Comparison of ENCODE assay signal across 8 mouse cellular contexts in the genomic region with DNA sequence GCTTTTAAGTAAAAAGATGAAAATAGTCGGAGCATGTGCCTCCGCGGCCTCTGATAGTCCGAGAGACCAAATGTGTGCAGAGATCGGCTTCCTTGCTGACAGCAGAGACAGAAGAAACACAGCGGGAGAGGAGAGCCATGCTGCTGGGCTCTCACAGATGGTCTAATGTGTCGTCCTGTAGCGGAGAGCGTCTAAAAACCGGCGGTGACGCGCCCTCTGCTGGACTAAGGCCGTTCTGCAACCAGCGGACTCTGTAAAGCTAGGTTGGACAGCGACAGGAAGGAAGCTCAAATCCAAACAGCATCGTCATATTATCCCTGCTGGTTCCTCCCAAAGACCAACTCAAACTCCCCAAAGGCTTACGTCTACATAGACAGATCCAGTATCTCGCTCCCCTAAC. TPM values are rescaled to one million over a fixed set of nuclear protein-coding genes. Genes with fewer than 3 reads are reported as not detected.
DNase-seq lines count a peak whose midpoint lies in the region; ATAC-seq and TF ChIP-seq lines count a peak whose summit lies in the region.

No protein-coding gene starts in this region.

- under 1% methylated on average over 19 of the region's 19 CpGs for WGBS in forebrain, embryonic 12.5 days
- WGBS in heart, postnatal 0 days: under 1% methylated on average over 19 of the region's 19 CpGs
- 1% methylated on average over 19 of the region's 19 CpGs for WGBS in liver, embryonic 15.5 days (ENCODE audit: insufficient replicate concordance)
- under 1% methylated on average over 19 of the region's 19 CpGs for WGBS in neural tube, embryonic 12.5 days
- WGBS in stomach, postnatal 0 days: under 1% methylated on average over 19 of the region's 19 CpGs

- DNase-seq in CD4-positive, CD25-positive, alpha-beta regulatory T cell, adult 2 months (ENCODE audit: low read depth, low spot score): peak; percentile 89
- DNase-seq in c-Kit-positive CD71-positive TER-119-negative erythroid progenitor cells, embryonic 14.5 days (ENCODE audit: low read depth): peak; percentile 60
- peak; percentile 82 for DNase-seq in heart, postnatal 0 days (ENCODE audit: low spot score)
- peak; percentile 87 to 96 for DNase-seq in kidney, postnatal 36 days
- DNase-seq in stomach, postnatal 0 days (ENCODE audit: low spot score): peak; percentile 86

- H3K4me2 ChIP-seq in forebrain, embryonic 12.5 days: peak overlapping the region; percentile 53
- H3K4me2 ChIP-seq in heart, postnatal 0 days (ENCODE audit: low read depth, low read length): peak overlapping the region; percentile 40; the same call in 1 of the 2 replicates
- peak overlapping the region; percentile 38 for H3K4me2 ChIP-seq in liver, embryonic 15.5 days
- H3K4me2 ChIP-seq in neural tube, embryonic 12.5 days (replicated peaks): peak overlapping the region; percentile 59
- peak overlapping the region; percentile 35 for H3K4me2 ChIP-seq in stomach, postnatal 0 days (replicated peaks; ENCODE audit: low read depth)

- H3K9ac ChIP-seq in forebrain, embryonic 12.5 days: no peak overlapping the region
- no peak overlapping the region for H3K9ac ChIP-seq in heart, postnatal 0 days (replicated peaks; ENCODE audit: low read depth, low read length)
- H3K9ac ChIP-seq in liver, embryonic 15.5 days: no peak overlapping the region
- no peak overlapping the region for H3K9ac ChIP-seq in neural tube, embryonic 12.5 days
- no peak overlapping the region for H3K9ac ChIP-seq in stomach, postnatal 0 days (ENCODE audit: low read length)

- peaks cover 66% of the 10 kb centered on the region for H3K27me3 ChIP-seq in forebrain, embryonic 12.5 days
- peaks cover 8% of the 10 kb centered on the region; the same call in 1 of the 2 replicates for H3K27me3 ChIP-seq in heart, postnatal 0 days (ENCODE audit: control insufficient read depth, insufficient read depth, low read length)
- peaks cover 35% of the 10 kb centered on the region for H3K27me3 ChIP-seq in liver, embryonic 15.5 days
- H3K27me3 ChIP-seq in neural tube, embryonic 12.5 days (replicated peaks): no peaks in the 10 kb centered on the region
- H3K27me3 ChIP-seq in stomach, postnatal 0 days (ENCODE audit: control insufficient read depth, insufficient read depth, low read length): no peaks in the 10 kb centered on the region

- ATAC-seq in forebrain, embryonic 12.5 days (ENCODE audit: low FRiP score): peak; percentile 65
- peak; percentile 82 for ATAC-seq in heart, postnatal 0 days (ENCODE audit: insufficient read depth, low read depth)
- ATAC-seq in liver, embryonic 15.5 days (ENCODE audit: insufficient read depth): no peak
- peak; percentile 48 for ATAC-seq in neural tube, embryonic 12.5 days (ENCODE audit: low FRiP score, low read depth)
- ATAC-seq in stomach, postnatal 0 days (ENCODE audit: low FRiP score, low TSS enrichment): peak; percentile 81

- H3K9me3 ChIP-seq in forebrain, embryonic 12.5 days: no peaks in the 10 kb centered on the region
- H3K9me3 ChIP-seq in heart, postnatal 0 days (replicated peaks; ENCODE audit: control insufficient read depth, low read length): no peaks in the 10 kb centered on the region
- no peaks in the 10 kb centered on the region for H3K9me3 ChIP-seq in liver, embryonic 15.5 days (replicated peaks)
- no peaks in the 10 kb centered on the region for H3K9me3 ChIP-seq in neural tube, embryonic 12.5 days
- H3K9me3 ChIP-seq in stomach, postnatal 0 days (ENCODE audit: control insufficient read depth, low read length): no peaks in the 10 kb centered on the region

- peak overlapping the region; percentile 23 for H3K4me3 ChIP-seq in forebrain, embryonic 12.5 days (replicated peaks)
- no peak overlapping the region for H3K4me3 ChIP-seq in heart, postnatal 0 days (ENCODE audit: low read depth, low read length)
- H3K4me3 ChIP-seq in liver, embryonic 15.5 days (replicated peaks): no peak overlapping the region
- peak overlapping the region; percentile 18; the same call in 1 of the 2 replicates for H3K4me3 ChIP-seq in neural tube, embryonic 12.5 days
- H3K4me3 ChIP-seq in stomach, postnatal 0 days (ENCODE audit: low read depth, low read length): no peak overlapping the region; the same call in 1 of the 2 replicates

- H3K36me3 ChIP-seq in forebrain, embryonic 12.5 days (replicated peaks): no peaks in the 10 kb centered on the region
- H3K36me3 ChIP-seq in heart, postnatal 0 days (replicated peaks; ENCODE audit: control insufficient read depth, insufficient read depth, low read length): no peaks in the 10 kb centered on the region
- H3K36me3 ChIP-seq in liver, embryonic 15.5 days (replicated peaks): no peaks in the 10 kb centered on the region
- no peaks in the 10 kb centered on the region for H3K36me3 ChIP-seq in neural tube, embryonic 12.5 days
- no peaks in the 10 kb centered on the region for H3K36me3 ChIP-seq in stomach, postnatal 0 days (ENCODE audit: control insufficient read depth, insufficient read depth, low read length)

- peak; percentile 97 for TF ChIP-seq CTCF in heart, postnatal 0 days (IDR thresholded peaks at IDR 0.05; ENCODE audit: low read depth)
- TF ChIP-seq CTCF in stomach, postnatal 0 days (IDR thresholded peaks at IDR 0.05; ENCODE audit: low read depth): peak; percentile 95

- peak overlapping the region; percentile 70; the same call in 1 of the 2 replicates for H3K27ac ChIP-seq in forebrain, embryonic 12.5 days
- no peak overlapping the region for H3K27ac ChIP-seq in heart, postnatal 0 days (ENCODE audit: low read depth)
- no peak overlapping the region for H3K27ac ChIP-seq in liver, embryonic 15.5 days (replicated peaks)
- H3K27ac ChIP-seq in neural tube, embryonic 12.5 days: no peak overlapping the region
- H3K27ac ChIP-seq in stomach, postnatal 0 days (replicated peaks): no peak overlapping the region

- peaks cover 29% of the 10 kb centered on the region for H3K4me1 ChIP-seq in forebrain, embryonic 12.5 days
- peaks cover 6% of the 10 kb centered on the region; the same call in 1 of the 2 replicates for H3K4me1 ChIP-seq in heart, postnatal 0 days (ENCODE audit: control insufficient read depth, insufficient read depth)
- peaks cover 5% of the 10 kb centered on the region; the same call in 1 of the 2 replicates for H3K4me1 ChIP-seq in liver, embryonic 15.5 days (replicated peaks)
- H3K4me1 ChIP-seq in neural tube, embryonic 12.5 days: peaks cover 29% of the 10 kb centered on the region
- H3K4me1 ChIP-seq in stomach, postnatal 0 days (replicated peaks; ENCODE audit: control insufficient read depth, insufficient read depth): no peaks in the 10 kb centered on the region

- TF ChIP-seq EP300 in heart, postnatal 0 days (IDR thresholded peaks at IDR 0.05; ENCODE audit: low read depth): no peak
- TF ChIP-seq EP300 in stomach, postnatal 0 days (optimal IDR thresholded peaks at IDR 0.05): no peak

RNA-seq across cellular contexts. Expression of a gene that starts 23.8 kb away (rescaled TPM):
- polyA plus RNA-seq in forebrain, embryonic 12.5 days (2016; fragmentation: Nextera tagmentation; extraction: Ambion mirVana): 73.4 and 77.7 TPM in 2 replicates
- total RNA-seq in heart, postnatal 0 days (2014; rRNA removed; ENCODE audit: low replicate concordance): 37.3 and 48.9 TPM in 2 replicates
- polyA plus RNA-seq in heart, postnatal 0 days (2015; fragmentation: Nextera tagmentation; extraction: Ambion mirVana): 12.1 and 14.1 TPM in 2 replicates
- 3.9 and 4.3 TPM in 2 replicates for polyA plus RNA-seq in liver, embryonic 15.5 days (2015; fragmentation: Nextera tagmentation; extraction: Ambion mirVana)
- polyA plus RNA-seq in neural tube, embryonic 12.5 days (2016; fragmentation: Nextera tagmentation; extraction: Ambion mirVana): 74.9 and 76.2 TPM in 2 replicates
- polyA plus RNA-seq in stomach, postnatal 0 days (2015; fragmentation: Nextera tagmentation; extraction: Ambion mirVana): 19.3 and 21.5 TPM in 2 replicates

RNA-seq across cellular contexts. Expression of a gene that starts 26.3 kb away (rescaled TPM):
- not detected in 2 replicates for polyA plus RNA-seq in forebrain, embryonic 12.5 days (2016; fragmentation: Nextera tagmentation; extraction: Ambion mirVana)
- total RNA-seq in heart, postnatal 0 days (2014; rRNA removed; ENCODE audit: low replicate concordance): not detected in 2 replicates
- not detected in 2 replicates for polyA plus RNA-seq in heart, postnatal 0 days (2015; fragmentation: Nextera tagmentation; extraction: Ambion mirVana)
- not detected in 2 replicates for polyA plus RNA-seq in liver, embryonic 15.5 days (2015; fragmentation: Nextera tagmentation; extraction: Ambion mirVana)
- polyA plus RNA-seq in neural tube, embryonic 12.5 days (2016; fragmentation: Nextera tagmentation; extraction: Ambion mirVana): 0.27 and 0.38 TPM in 2 replicates
- polyA plus RNA-seq in stomach, postnatal 0 days (2015; fragmentation: Nextera tagmentation; extraction: Ambion mirVana): not detected in 2 replicates

RNA-seq across cellular contexts. Expression of a gene that starts 33.7 kb away (rescaled TPM):
- polyA plus RNA-seq in forebrain, embryonic 12.5 days (2016; fragmentation: Nextera tagmentation; extraction: Ambion mirVana): not detected in 2 replicates
- total RNA-seq in heart, postnatal 0 days (2014; rRNA removed; ENCODE audit: low replicate concordance): 0.46 and 0.50 TPM in 2 replicates
- polyA plus RNA-seq in heart, postnatal 0 days (2015; fragmentation: Nextera tagmentation; extraction: Ambion mirVana): 0.82 and 0.92 TPM in 2 replicates
- polyA plus RNA-seq in liver, embryonic 15.5 days (2015; fragmentation: Nextera tagmentation; extraction: Ambion mirVana): not detected in 2 replicates
- polyA plus RNA-seq in neural tube, embryonic 12.5 days (2016; fragmentation: Nextera tagmentation; extraction: Ambion mirVana): 0.27 and 0.62 TPM in 2 replicates
- 0.59 and 0.67 TPM in 2 replicates for polyA plus RNA-seq in stomach, postnatal 0 days (2015; fragmentation: Nextera tagmentation; extraction: Ambion mirVana)

Comparison
In these comparisons a context has a peak if more than half of its experiments do, and no peak if none do; other contexts are left out.
1. H3K4me3 ChIP-seq: peak in forebrain, embryonic 12.5 days (single experiment) and neural tube, embryonic 12.5 days (single experiment); none in heart, postnatal 0 days (single experiment), liver, embryonic 15.5 days (single experiment) and stomach, postnatal 0 days (single experiment).
2. Peak in every context shown above with its lines, with median percentiles within 50 percentile points of each other: DNase-seq and H3K4me2 ChIP-seq.